Mouse (Mus musculus) liver, postnatal 0 days (tissue): ENCODE measurements at regions not wholly inside any gene's neighbourhood (a gene's known extent, or its start where the extent isn't known, plus 50 kb on each side); places are given as distances from the start of the nearest gene placed in this dataset.

ENCODE experiments used
- ATAC-seq: fragments of 200-750 bp; cut with Nextera tagmentation; 2 replicates; pipeline ENCODE4 v1.8.0; 2017; ENCODE audit warnings: mild to moderate bottlenecking, moderate library complexity
- DNase-seq: peaks from one replicate; pipeline ENCODE4 v3.0.0-alpha.2; 2016
- H3K27ac ChIP-seq: fragments of 300-500 bp; sonication (generic); 2 replicates; pipeline ENCODE4 v1.5.1; 2014; ENCODE audit warnings: antibody characterized with exemption, moderate library complexity, mild to moderate bottlenecking, low read depth
- H3K27me3 ChIP-seq: fragments of 300-500 bp; sonication (generic); 2 replicates; pipeline ENCODE4 v1.6.1; 2014; ENCODE audit warnings: low read length, control low read depth, mixed read lengths; ENCODE audit not compliant: insufficient read depth
- H3K36me3 ChIP-seq: fragments of 300-500 bp; sonication (generic); replicated peaks from 2 replicates; pipeline ENCODE4 v1.6.1; 2014; ENCODE audit warnings: mild to moderate bottlenecking, control low read depth, low read length, moderate library complexity, mixed read lengths; ENCODE audit not compliant: insufficient read depth
- H3K4me1 ChIP-seq: fragments of 300-500 bp; sonication (generic); 2 replicates; pipeline ENCODE4 v1.6.1; 2014; ENCODE audit warnings: antibody characterized with exemption, mild to moderate bottlenecking, control low read depth; ENCODE audit not compliant: insufficient read depth
- H3K4me2 ChIP-seq: fragments of 300-500 bp; sonication (generic); 2 replicates; pipeline ENCODE4 v1.6.1; 2014; ENCODE audit warnings: low read depth, mild to moderate bottlenecking, low read length, moderate library complexity, mixed read lengths
- H3K4me3 ChIP-seq: fragments of 300-500 bp; sonication (generic); 2 replicates; pipeline ENCODE4 v1.5.1; 2014; ENCODE audit warnings: low read depth, low read length
- H3K9ac ChIP-seq: fragments of 300-500 bp; sonication (generic); replicated peaks from 2 replicates; pipeline ENCODE4 v1.6.1; 2014; ENCODE audit warnings: mild to moderate bottlenecking, moderate library complexity
- H3K9me3 ChIP-seq: fragments of 300-500 bp; sonication (generic); 2 replicates; pipeline ENCODE4 v1.6.1; 2016; ENCODE audit warnings: mild to moderate bottlenecking, control low read depth, low read length, mixed read lengths
- CTCF ChIP-seq: sonication (generic); IDR thresholded peaks from 2 replicates; pipeline ENCODE4 v1.5.1; 2016; ENCODE audit warnings: antibody characterized with exemption, low read depth
- EP300 ChIP-seq: IDR thresholded peaks from 2 replicates; pipeline ENCODE4 v1.6.1; 2016; ENCODE audit warnings: antibody characterized with exemption, low read depth, mild to moderate bottlenecking
- WGBS: fragments of 180-500 bp; shearing (Covaris S2); extraction: QIAGEN DNeasy Blood & Tissue Kit; methylation state at CpG from one replicate; pipeline ENCODE4 v1.1.7; 2014; ENCODE audit not compliant: insufficient replicate concordance; 5-methylcytosine and 5-hydroxymethylcytosine counted together

- H3K27me3 ChIP-seq = no peaks in the 10 kb centered on the region
- DNase-seq = no peak
- 87% methylated on average over 1 of the region's 1 CpGs for WGBS
- no peak for ATAC-seq
- H3K4me2 ChIP-seq = no peak overlapping the region
- no peaks in the 10 kb centered on the region for H3K36me3 ChIP-seq
- H3K9ac ChIP-seq = no peak overlapping the region
- H3K4me1 ChIP-seq = no peaks in the 10 kb centered on the region
- TF ChIP-seq CTCF (no peak), EP300 (no peak)
- no peak overlapping the region for H3K27ac ChIP-seq
- H3K4me3 ChIP-seq = no peak overlapping the region
- H3K9me3 ChIP-seq = no peaks in the 10 kb centered on the region
These were observed 93.5 kb upstream of the Wdr75 start for GRCm38 (mm10) chr1:45701516-45701915.

GRCm38 (mm10) chr1:45723369-45723768 lies 71.6 kb upstream of the Wdr75 start:
- ATAC-seq = no peak
- H3K36me3 ChIP-seq = no peaks in the 10 kb centered on the region
- no peaks in the 10 kb centered on the region for H3K27me3 ChIP-seq
- no peak overlapping the region for H3K4me2 ChIP-seq
- no peak overlapping the region for H3K27ac ChIP-seq
- no peak for DNase-seq
- 86% methylated on average over 2 of the region's 2 CpGs for WGBS
- no peak overlapping the region for H3K9ac ChIP-seq
- no peak for TF ChIP-seq CTCF
- TF ChIP-seq EP300 = no peak
- no peaks in the 10 kb centered on the region for H3K4me1 ChIP-seq
- H3K9me3 ChIP-seq = no peaks in the 10 kb centered on the region
- no peak overlapping the region for H3K4me3 ChIP-seq

GRCm38 (mm10) chr1:45732958-45733357 lies 62.0 kb upstream of the Wdr75 start:
- Histone ChIP-seq H3K4me1 (no peaks in the 10 kb centered on the region), H3K4me3 (no peak overlapping the region), H3K9me3 (no peaks in the 10 kb centered on the region), H3K36me3 (no peaks in the 10 kb centered on the region), H3K27ac (no peak overlapping the region), H3K27me3 (no peaks in the 10 kb centered on the region), H3K4me2 (no peak overlapping the region), H3K9ac (no peak overlapping the region)
- no peak for DNase-seq
- WGBS = 77% methylated on average over 3 of the region's 3 CpGs
- no peak for ATAC-seq
- TF ChIP-seq EP300 (no peak), CTCF (no peak)

GRCm38 (mm10) chr1:45745136-45745535 lies 49.8 kb upstream of the Wdr75 start:
- H3K9ac ChIP-seq = no peak overlapping the region
- H3K4me1 ChIP-seq = no peaks in the 10 kb centered on the region
- no peaks in the 10 kb centered on the region for H3K36me3 ChIP-seq
- H3K4me2 ChIP-seq = no peak overlapping the region
- 68% methylated on average over 1 of the region's 1 CpGs for WGBS
- TF ChIP-seq CTCF (no peak), EP300 (no peak)
- no peak overlapping the region for H3K27ac ChIP-seq
- H3K27me3 ChIP-seq = no peaks in the 10 kb centered on the region
- H3K9me3 ChIP-seq = peaks cover 3% of the 10 kb centered on the region
- DNase-seq (no peak), ATAC-seq (no peak)
- H3K4me3 ChIP-seq = no peak overlapping the region
